Mouse (Mus musculus) lung, embryonic 15.5 days (tissue): Measurements from ENCODE around the gene Calr3. TPM values are rescaled to one million over a fixed set of nuclear protein-coding genes. Genes with fewer than 3 reads are reported as not detected.

ENCODE experiments used
- ATAC-seq: fragments of 200-750 bp; cut with Nextera tagmentation; 2 replicates; pipeline ENCODE4 v1.8.0; 2017; ENCODE audit warnings: moderate number of reproducible peaks, borderline replicate concordance; ENCODE audit not compliant: low FRiP score, low TSS enrichment; ENCODE audit errors: extremely low read depth
- H3K27ac ChIP-seq: fragments of 300-500 bp; sonication (generic); 2 replicates; pipeline ENCODE4 v1.5.1; 2015; ENCODE audit warnings: moderate library complexity, mild to moderate bottlenecking, inconsistent platforms
- H3K27me3 ChIP-seq: fragments of 300-500 bp; sonication (generic); 2 replicates; pipeline ENCODE4 v1.6.1; 2015; ENCODE audit warnings: inconsistent platforms
- H3K36me3 ChIP-seq: fragments of 300-500 bp; sonication (generic); 2 replicates; pipeline ENCODE4 v1.6.1; 2015; ENCODE audit warnings: inconsistent platforms
- H3K4me1 ChIP-seq: fragments of 300-500 bp; sonication (generic); 2 replicates; pipeline ENCODE4 v1.6.1; 2015; ENCODE audit warnings: inconsistent platforms
- H3K4me2 ChIP-seq: fragments of 300-500 bp; sonication (generic); 2 replicates; pipeline ENCODE4 v1.6.1; 2015; ENCODE audit warnings: inconsistent platforms, mild to moderate bottlenecking, moderate library complexity
- H3K4me3 ChIP-seq: fragments of 300-500 bp; sonication (generic); 2 replicates; pipeline ENCODE4 v1.5.1; 2015; ENCODE audit warnings: mild to moderate bottlenecking, inconsistent platforms
- H3K9ac ChIP-seq: fragments of 300-500 bp; sonication (generic); 2 replicates; pipeline ENCODE4 v1.6.1; 2015; ENCODE audit warnings: inconsistent platforms
- H3K9me3 ChIP-seq: fragments of 300-500 bp; sonication (generic); 2 replicates; pipeline ENCODE4 v1.6.1; 2016; ENCODE audit warnings: inconsistent platforms
- WGBS: fragments of 180-500 bp; shearing (Covaris S2); methylation state at CpG from one replicate; pipeline ENCODE4 v1.1.7; 2015; 5-methylcytosine and 5-hydroxymethylcytosine counted together
- polyA plus RNA-seq: library from polyadenylated mRNA; unstranded; fragments of >200 nt; fragmentation: Nextera tagmentation; extraction: Ambion mirVana; gene quantifications from 2 replicates; pipeline ENCODE4 v1.2.1, GENCODE M21; 2015

The Calr3 gene
- polyA plus RNA-seq, 1 experiment from 2014 or later: 2.0 TPM

DNA sequence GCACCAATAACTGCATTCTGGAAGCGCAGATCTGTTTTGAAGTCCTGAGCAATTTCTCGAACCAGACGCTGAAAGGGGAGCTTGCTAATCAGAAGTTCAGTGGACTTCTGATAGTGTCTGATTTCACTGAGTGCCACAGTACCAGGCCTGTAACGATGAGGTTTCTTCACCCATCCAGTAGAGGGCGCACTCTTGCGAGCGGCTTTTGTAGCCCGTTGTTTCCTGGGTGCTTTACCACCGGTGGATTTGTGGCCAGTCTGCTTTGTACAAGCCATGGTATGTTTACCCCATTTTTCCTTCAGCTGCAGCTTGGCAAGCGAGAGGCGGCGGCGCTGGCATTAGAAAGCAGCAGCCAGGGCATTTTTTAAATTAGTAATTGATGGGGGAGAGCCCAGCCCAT, 14.0 kb downstream of the Calr3 start:
- Histone ChIP-seq H3K36me3 (no peaks in the 10 kb centered on the region), H3K9ac (no peak overlapping the region), H3K9me3 (no peaks in the 10 kb centered on the region), H3K27ac (no peak overlapping the region), H3K4me2 (no peak overlapping the region), H3K27me3 (no peaks in the 10 kb centered on the region), H3K4me3 (no peak overlapping the region), H3K4me1 (no peaks in the 10 kb centered on the region)
- 46% methylated on average over 13 of the region's 13 CpGs for whole genome bisulfite sequencing
- no peak for ATAC-seq

DNA sequence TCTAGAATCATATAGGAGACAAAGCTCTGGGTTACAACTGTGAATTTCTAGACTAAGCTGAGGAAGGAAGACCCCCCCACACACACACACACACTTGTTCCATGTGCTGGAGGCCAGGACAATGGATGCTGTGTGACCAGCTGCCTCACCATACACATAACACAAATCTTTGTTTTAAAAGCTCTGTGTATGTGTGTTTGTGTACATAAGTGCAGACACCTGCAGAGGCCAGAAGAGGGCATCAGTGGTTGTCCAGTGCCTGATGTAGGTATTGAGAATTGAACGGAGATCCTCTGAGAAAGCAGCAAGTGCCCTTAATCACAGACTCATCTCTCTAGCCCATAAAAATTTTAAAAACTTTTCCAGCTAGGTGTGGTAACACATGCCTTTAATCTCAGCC, 20.7 kb downstream of the Calr3 start:
- Histone ChIP-seq H3K4me1 (peaks cover 23% of the 10 kb centered on the region), H3K27me3 (no peaks in the 10 kb centered on the region), H3K9me3 (no peaks in the 10 kb centered on the region), H3K4me3 (no peak overlapping the region), H3K27ac (no peak overlapping the region), H3K36me3 (no peaks in the 10 kb centered on the region), H3K9ac (no peak overlapping the region), H3K4me2 (no peak overlapping the region)
- ATAC-seq: no peak
- 67% methylated on average over 1 of the region's 1 CpGs for WGBS

DNA sequence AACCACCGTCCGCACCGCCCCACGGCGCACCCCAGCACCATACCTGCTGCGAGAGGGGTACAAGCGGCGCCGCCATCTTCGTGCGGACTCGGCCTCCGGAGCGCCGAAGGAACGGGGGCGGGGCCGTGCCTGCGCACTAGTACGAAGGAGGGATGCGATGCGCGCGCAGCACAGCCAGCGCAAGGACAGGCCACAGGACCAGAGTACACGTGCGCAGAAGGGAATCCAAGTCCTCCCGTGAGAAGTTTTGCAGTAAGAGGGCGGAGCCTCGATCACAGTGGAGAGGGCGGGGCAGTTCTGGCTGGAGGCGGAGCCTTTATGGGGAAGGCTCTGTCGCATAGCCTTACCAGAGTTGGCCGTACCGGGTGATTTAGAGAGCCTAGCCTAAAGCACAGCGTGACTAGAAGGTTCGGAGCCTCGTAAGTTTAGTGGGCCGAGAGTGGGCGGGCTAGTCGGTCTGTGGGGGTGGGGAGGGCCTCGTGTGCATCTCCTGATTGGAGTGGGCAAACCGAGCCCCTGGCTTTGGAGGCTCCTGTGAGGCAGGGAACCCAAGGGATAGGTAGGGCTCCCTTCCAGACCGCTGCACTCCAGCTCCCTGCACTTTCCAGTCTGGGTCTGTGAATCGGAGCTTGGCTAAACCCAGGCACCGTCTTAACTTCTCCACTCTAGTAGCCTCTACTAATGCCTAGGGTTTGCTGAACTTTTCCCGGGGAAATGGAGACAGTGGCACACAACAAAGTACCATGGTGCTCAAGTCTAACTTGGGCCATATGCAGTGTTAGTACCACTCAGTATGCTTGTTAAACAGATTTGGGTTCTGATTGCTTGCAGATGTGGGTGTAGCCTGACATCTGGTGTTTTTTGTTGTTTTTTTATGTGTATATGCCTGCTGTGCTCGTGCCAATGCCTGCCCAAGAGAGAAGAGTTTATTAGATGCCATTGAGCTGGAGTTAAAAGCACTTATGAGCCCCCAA, 22.0 kb downstream of the Calr3 start, which contains the start of gene Eps15l1:
TSS of gene Eps15l1 (minus strand) at position 99 of the 974 bp plus-strand sequence.
- Histone ChIP-seq H3K36me3 (no peaks in the 10 kb centered on the region), H3K27me3 (no peaks in the 10 kb centered on the region), H3K9ac (peak within 1 kb of the TSS; percentile 93), H3K4me2 (peak within 1 kb of the TSS; percentile 85), H3K4me1 (peaks cover 33% of the 10 kb centered on the region), H3K27ac (peak within 1 kb of the TSS; percentile 83), H3K4me3 (peak within 1 kb of the TSS; percentile 89), H3K9me3 (no peaks in the 10 kb centered on the region)
- peak; percentile 99 for ATAC-seq
- WGBS: 1% methylated on average over 48 of the region's 48 CpGs

DNA sequence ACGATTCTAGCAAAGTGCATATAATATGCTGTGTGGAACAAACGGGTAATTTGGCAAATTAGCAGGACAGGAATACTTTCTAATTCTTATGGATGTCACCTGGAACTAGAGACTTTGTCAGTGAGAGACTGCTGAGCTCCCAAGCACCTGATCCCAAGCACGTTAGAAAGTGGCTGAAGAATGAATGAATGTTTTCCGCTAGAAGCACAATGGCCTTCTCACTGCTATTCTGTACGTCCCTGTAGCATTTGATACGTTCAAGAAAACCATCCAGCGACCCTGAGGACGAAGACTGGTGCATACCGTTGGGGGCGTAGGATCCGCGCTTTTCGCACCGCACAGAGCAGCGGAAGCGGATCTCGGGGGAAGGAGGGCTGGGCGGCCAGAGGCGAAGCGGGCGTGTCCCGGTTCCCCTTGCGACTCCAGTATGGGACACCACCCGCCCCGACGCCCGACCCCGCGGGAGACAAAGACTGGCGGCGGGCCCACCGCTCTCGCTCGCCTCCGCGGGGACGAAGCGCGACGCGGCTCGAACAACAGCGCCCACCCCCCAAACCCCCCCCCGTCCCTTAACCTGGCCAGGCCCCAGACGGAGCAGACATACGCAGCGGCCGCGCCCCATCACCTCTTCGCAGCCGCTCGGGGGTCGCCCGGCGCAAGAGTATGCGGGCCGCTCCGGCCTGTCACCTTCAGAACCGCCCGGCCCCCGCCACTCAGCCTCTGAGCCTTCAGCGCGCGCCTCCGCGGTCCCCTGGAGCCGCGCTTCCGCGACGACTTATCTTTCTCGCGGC, 22.9 kb downstream of the Calr3 start:
- peak overlapping the region; percentile 93 for H3K9ac ChIP-seq
- H3K27me3 ChIP-seq: no peaks in the 10 kb centered on the region
- peak overlapping the region; percentile 89 for H3K4me3 ChIP-seq
- H3K4me2 ChIP-seq: peak overlapping the region; percentile 61
- H3K36me3 ChIP-seq: no peaks in the 10 kb centered on the region
- H3K27ac ChIP-seq: peak overlapping the region; percentile 83
- no peaks in the 10 kb centered on the region for H3K9me3 ChIP-seq
- ATAC-seq: peak; percentile 60
- WGBS: under 1% methylated on average over 60 of the region's 73 CpGs
- H3K4me1 ChIP-seq: peaks cover 33% of the 10 kb centered on the region

DNA sequence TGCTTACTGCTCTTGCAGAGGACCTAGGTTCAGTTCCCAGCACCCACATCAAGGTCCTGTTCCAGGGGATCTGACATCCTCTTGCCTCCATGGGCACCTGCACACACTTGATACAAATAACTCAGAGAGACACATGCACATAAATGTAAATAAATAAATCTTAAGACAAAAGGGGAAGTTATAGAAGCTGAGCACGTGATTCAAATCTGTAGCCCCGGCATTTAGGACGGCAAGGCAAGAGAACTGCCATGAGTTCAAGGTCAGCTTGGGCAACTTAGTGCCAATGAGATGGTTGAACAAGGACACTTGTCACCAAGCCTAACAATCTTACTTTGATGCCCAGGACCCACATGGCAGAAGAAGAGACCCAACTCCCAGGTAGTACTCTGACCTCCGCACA, 25.6 kb downstream of the Calr3 start:
- no peak overlapping the region for H3K4me3 ChIP-seq
- H3K9me3 ChIP-seq: no peaks in the 10 kb centered on the region
- no peaks in the 10 kb centered on the region for H3K27me3 ChIP-seq
- no peak overlapping the region for H3K4me2 ChIP-seq
- H3K36me3 ChIP-seq: no peaks in the 10 kb centered on the region
- WGBS: 90% methylated on average over 4 of the region's 4 CpGs
- peaks cover 47% of the 10 kb centered on the region for H3K4me1 ChIP-seq
- H3K27ac ChIP-seq: no peak overlapping the region
- no peak overlapping the region for H3K9ac ChIP-seq
- no peak for ATAC-seq

DNA sequence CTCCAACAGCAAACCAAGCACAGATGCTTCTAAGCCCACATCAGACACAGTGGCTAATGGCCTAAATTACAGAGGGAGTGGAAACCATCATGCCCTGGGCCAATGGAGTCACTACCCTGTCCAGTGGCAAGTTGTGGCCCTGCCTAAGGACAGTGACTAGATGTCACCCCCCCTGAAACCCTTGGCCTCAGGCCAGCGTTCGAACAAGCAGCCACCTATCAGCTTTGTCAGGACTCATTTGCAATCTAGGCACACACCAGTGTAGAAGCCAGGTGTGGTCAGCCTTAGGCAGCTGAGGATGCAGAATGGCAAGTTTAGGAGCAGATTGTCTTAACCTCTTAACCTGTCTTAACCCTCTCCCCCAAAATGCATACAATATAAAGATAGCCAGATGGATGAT, 28.4 kb downstream of the Calr3 start:
- Histone ChIP-seq H3K4me3 (no peak overlapping the region), H3K4me1 (peaks cover 38% of the 10 kb centered on the region), H3K36me3 (no peaks in the 10 kb centered on the region), H3K9me3 (no peaks in the 10 kb centered on the region), H3K27me3 (no peaks in the 10 kb centered on the region), H3K4me2 (no peak overlapping the region), H3K27ac (no peak overlapping the region), H3K9ac (no peak overlapping the region)
- 67% methylated on average over 2 of the region's 2 CpGs for WGBS
- ATAC-seq: no peak

DNA sequence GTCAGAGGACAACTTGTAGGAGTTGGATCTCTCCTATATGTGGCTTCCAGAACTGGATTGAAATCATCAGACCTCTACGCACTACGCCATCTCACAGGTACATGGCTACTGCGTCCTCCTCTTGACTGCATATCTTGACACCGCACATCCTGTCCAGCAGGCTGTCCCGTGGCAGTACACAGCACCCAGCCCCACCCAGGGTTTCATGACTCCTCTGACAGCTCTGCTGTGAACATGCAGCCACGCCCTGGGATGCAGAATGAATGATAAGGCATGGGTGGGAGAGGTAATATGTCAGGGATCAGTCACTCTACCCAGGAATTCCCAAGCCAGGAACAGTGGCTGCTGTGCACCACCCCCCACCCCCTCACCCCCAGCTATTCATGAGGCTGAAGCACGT, 29.8 kb downstream of the Calr3 start:
- no peak overlapping the region for H3K9ac ChIP-seq
- WGBS: 79% methylated on average over 7 of the region's 7 CpGs
- ATAC-seq: no peak; the same call in 1 of the 2 replicates

DNA sequence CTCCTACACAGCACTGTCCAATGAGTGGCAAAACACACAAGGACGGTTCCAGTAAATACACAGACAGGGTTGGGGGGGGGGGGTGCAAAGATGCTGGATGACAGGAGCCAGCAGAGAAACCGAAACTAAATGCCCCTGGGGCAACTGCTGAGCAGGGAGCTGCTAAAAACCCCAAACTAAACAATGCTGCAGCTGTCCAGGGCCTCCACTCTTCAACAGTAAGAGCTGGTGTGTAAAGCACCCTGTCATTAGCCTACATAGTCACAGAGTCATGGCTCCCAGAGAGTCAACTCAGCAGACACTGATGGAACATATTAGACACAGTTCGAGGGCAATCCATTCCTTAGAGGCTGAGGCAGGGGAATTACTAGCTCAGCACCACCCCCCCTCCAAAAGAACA, 34.2 kb downstream of the Calr3 start:
- H3K9ac ChIP-seq: no peak overlapping the region
- H3K4me1 ChIP-seq: 0 out of 2 replicates have a peak, but pooled peaks cover 4% of the 10 kb centered on the region
- H3K4me2 ChIP-seq: no peak overlapping the region
- WGBS: 63% methylated on average over 3 of the region's 3 CpGs
- no peak overlapping the region for H3K27ac ChIP-seq
- no peak overlapping the region for H3K4me3 ChIP-seq
- H3K36me3 ChIP-seq: no peaks in the 10 kb centered on the region
- H3K9me3 ChIP-seq: no peaks in the 10 kb centered on the region
- no peak for ATAC-seq
- no peaks in the 10 kb centered on the region for H3K27me3 ChIP-seq

More for the DNA sequence above, 29.8 kb downstream of the Calr3 start:
- Histone ChIP-seq H3K36me3 (no peaks in the 10 kb centered on the region), H3K4me2 (no peak overlapping the region), H3K27me3 (no peaks in the 10 kb centered on the region), H3K9me3 (no peaks in the 10 kb centered on the region), H3K4me3 (no peak overlapping the region), H3K4me1 (peaks cover 26% of the 10 kb centered on the region; the same call in 1 of the 2 replicates), H3K27ac (no peak overlapping the region)

DNA sequence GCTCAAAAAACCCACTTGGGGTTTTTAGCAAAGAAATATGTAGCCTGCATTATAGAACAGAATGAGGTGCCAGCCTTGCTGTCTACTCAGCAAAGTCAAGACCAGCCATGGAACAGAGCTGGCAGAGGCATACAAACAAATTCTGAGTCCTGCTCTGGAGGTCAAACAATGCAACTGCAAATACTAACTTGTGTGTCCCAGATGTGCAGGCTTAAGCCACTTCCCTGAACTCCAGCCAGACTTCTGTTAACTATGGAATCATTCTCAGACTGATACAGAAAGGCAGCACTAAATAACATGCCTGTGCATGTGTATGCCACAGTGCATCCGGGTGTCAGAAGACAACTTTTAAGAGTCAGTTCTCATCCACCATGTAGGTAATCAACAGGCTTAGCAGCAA, 35.8 kb downstream of the Calr3 start:
- Histone ChIP-seq H3K27ac (no peak overlapping the region), H3K36me3 (no peaks in the 10 kb centered on the region), H3K9me3 (no peaks in the 10 kb centered on the region), H3K4me2 (no peak overlapping the region), H3K4me1 (no peaks in the 10 kb centered on the region), H3K9ac (no peak overlapping the region), H3K27me3 (no peaks in the 10 kb centered on the region), H3K4me3 (no peak overlapping the region)
- no peak for ATAC-seq
- WGBS: 82% methylated on average over 1 of the region's 1 CpGs

DNA sequence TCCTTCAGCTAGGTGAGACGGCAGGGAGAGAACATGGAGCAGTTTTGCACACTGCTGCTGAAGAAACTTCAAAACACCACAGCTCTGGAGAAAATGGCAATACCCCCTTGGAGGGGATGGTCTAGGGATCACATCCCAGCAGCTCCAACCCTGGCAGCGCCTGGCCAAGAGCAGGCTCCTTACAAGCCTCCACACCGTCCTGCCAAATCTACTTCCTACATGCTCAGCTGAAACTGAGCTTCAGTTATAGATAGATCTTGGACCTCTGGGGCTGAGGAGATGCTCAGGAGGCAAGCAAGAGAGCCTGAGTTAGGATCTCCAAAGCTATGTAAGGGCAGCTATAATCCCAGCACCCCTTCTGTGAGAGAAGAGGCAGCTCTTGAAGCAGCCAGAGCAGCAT, 40.7 kb downstream of the Calr3 start:
- no peaks in the 10 kb centered on the region for H3K4me1 ChIP-seq
- 89% methylated on average over 3 of the region's 3 CpGs for WGBS
- H3K27ac ChIP-seq: no peak overlapping the region
- H3K36me3 ChIP-seq: peaks cover 15% of the 10 kb centered on the region
- no peak overlapping the region for H3K4me2 ChIP-seq
- no peak for ATAC-seq
- H3K27me3 ChIP-seq: no peaks in the 10 kb centered on the region
- no peak overlapping the region for H3K9ac ChIP-seq
- no peaks in the 10 kb centered on the region for H3K9me3 ChIP-seq
- no peak overlapping the region for H3K4me3 ChIP-seq

DNA sequence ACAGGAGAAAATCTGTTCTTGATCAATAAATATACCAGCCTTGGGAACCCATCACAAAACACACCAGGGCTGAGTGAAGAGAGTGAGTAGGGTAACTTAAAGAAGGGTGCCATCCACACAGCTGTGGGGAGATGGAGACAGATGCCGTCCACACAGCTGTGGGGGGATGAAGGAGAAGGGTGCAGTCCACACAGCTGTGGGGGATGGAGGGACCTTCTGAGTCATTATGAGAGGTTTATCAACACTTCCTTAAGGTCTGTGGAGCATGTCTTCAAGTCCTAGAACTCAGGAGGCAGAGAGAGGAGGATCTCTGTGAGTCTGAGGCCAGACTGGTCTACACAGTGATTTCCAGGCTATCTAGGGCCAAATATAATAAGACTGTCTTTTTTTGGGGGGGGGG, 42.3 kb downstream of the Calr3 start:
- ATAC-seq: no peak
- no peaks in the 10 kb centered on the region for H3K27me3 ChIP-seq
- no peaks in the 10 kb centered on the region for H3K9me3 ChIP-seq
- H3K27ac ChIP-seq: no peak overlapping the region
- H3K4me2 ChIP-seq: no peak overlapping the region
- no peaks in the 10 kb centered on the region for H3K4me1 ChIP-seq
- no peak overlapping the region for H3K9ac ChIP-seq
- peaks cover 23% of the 10 kb centered on the region for H3K36me3 ChIP-seq
- 67% methylated on average over 1 of the region's 1 CpGs for WGBS
- no peak overlapping the region for H3K4me3 ChIP-seq

DNA sequence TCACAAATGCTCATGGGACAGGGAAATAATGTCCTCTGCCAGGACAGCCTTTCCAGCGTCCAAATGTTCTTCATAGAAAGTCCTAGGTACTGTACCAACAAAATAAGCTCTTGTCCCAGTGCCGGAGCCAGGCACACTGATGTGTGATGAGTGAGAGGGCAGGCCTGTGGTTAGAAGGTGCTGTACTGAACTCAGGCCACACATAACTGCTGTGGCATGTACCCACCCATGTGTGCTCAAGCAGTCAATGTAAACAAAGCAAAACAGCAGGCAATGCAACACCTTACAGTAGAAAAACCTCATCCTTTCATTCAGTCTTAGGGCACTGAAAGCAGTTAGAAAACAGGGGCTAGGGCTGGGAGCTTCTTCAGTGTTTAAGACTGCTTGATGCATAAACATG, 57.9 kb downstream of the Calr3 start:
- no peaks in the 10 kb centered on the region for H3K4me1 ChIP-seq
- H3K36me3 ChIP-seq: peaks cover 95% of the 10 kb centered on the region
- no peaks in the 10 kb centered on the region for H3K27me3 ChIP-seq
- 94% methylated on average over 2 of the region's 2 CpGs for WGBS
- H3K4me2 ChIP-seq: no peak overlapping the region
- no peak for ATAC-seq
- no peaks in the 10 kb centered on the region for H3K9me3 ChIP-seq
- H3K4me3 ChIP-seq: no peak overlapping the region
- H3K9ac ChIP-seq: no peak overlapping the region
- no peak overlapping the region for H3K27ac ChIP-seq
